Mouse (Mus musculus): ENCODE results near the gene Gtpbp1. TPM values are rescaled to one million over a fixed set of nuclear protein-coding genes. Genes with fewer than 3 reads are reported as not detected.
A peak's percentile ranks its signal among the peaks of the same experiment; 100 is the strongest.

The Gtpbp1 gene
- polyA plus RNA-seq, 1 experiment from 2014 or later, result 44.0 TPM

DNA sequence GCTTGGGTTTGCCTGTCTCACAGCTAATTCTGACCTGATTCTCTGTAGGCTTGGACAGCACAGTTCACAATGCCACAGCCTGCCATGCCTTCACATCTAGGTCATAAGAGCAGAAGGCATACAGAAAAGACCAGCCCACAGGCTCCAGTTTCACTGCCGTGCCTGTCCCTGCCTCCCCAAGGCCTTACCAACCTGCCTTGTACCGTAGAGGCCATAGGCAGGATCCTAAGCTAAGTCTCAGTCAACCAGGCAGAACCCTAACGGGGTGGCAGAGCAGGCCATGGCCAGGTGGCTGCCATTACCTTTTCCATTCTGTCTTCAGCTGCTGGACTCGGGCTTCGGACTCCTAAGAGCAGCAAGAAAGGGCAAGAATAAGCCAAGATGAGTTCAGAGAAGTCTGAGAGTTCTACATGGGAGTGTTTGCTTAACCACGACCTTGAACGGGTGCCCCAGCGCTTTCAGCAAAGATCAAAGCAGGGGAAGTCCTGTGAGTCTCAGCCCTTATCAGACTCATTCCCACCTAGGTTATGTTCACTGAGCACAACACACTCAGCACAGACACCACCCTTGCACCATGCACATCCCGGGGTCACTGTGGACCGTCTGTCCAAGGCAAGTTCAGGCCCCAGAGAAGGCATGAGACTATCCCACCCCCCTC, 38.2 kb downstream of the Gtpbp1 start:
- no peaks in the 10 kb centered on the region for H3K27me3 ChIP-seq (replicated peaks)
- no peak overlapping the region for H3K27ac ChIP-seq (replicated peaks)
- H3K9ac ChIP-seq (replicated peaks), result no peak overlapping the region
- H3K4me2 ChIP-seq, result no peak overlapping the region
- ATAC-seq (ENCODE audit: low FRiP score), result no peak
- H3K4me1 ChIP-seq, result no peaks in the 10 kb centered on the region
- 85% methylated on average over 10 of the region's 10 CpGs for WGBS
- no peak overlapping the region for H3K4me3 ChIP-seq (replicated peaks)
- peaks cover 85% of the 10 kb centered on the region for H3K36me3 ChIP-seq
- H3K9me3 ChIP-seq (replicated peaks), result no peaks in the 10 kb centered on the region

DNA sequence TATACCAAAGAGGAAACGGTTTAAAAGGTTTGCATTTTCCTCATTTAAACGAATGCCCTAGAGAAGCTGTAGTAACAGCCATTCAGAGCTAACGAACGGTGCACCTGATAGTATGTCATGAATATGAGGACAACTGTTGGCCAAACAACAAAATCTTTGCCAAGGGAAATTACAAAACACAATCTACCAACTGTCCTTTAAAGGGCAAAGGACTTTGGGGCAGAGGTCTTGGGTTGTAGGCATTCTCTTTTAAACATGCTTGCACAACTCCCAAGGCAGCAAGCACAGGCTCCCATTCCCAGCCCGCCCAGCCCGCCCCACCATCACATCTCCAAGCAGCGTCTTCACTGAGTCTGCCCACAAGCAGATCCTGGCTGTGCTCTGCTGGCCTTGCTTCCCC, 40.9 kb downstream of the Gtpbp1 start:
- Histone ChIP-seq H3K9me3 (replicated peaks) (no peaks in the 10 kb centered on the region), H3K27ac (replicated peaks) (no peak overlapping the region), H3K4me3 (replicated peaks) (no peak overlapping the region), H3K9ac (replicated peaks) (no peak overlapping the region), H3K36me3 (peaks cover 86% of the 10 kb centered on the region), H3K4me1 (no peaks in the 10 kb centered on the region), H3K27me3 (replicated peaks) (no peaks in the 10 kb centered on the region), H3K4me2 (no peak overlapping the region)
- WGBS, result 79% methylated on average over 7 of the region's 7 CpGs
- no peak for ATAC-seq (ENCODE audit: low FRiP score)

DNA sequence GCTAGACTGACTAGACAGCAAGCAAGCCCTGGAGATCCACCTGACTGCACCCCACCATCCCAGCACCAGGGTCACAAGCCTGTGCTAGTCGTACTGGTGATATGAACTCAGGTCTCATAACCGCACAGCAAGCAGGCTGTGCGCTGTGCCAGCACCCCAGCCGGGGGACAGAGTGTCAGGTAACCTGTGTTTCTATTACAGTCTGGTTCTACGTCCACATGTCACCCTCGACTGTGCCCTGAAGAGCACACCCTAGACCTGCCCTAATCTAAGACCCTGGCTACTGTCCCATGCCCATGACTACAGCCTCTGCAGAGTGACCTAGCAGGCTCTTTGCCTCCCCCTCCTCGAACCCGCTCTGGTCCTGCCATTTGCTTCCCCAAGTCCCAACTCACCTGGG, 42.5 kb downstream of the Gtpbp1 start:
- Histone ChIP-seq H3K27ac (replicated peaks) (no peak overlapping the region), H3K9ac (replicated peaks) (no peak overlapping the region), H3K27me3 (replicated peaks) (no peaks in the 10 kb centered on the region), H3K4me3 (replicated peaks) (no peak overlapping the region), H3K4me1 (no peaks in the 10 kb centered on the region), H3K4me2 (no peak overlapping the region), H3K9me3 (replicated peaks) (no peaks in the 10 kb centered on the region), H3K36me3 (peaks cover 84% of the 10 kb centered on the region)
- ATAC-seq (ENCODE audit: low FRiP score), result no peak
- 95% methylated on average over 8 of the region's 8 CpGs for WGBS

DNA sequence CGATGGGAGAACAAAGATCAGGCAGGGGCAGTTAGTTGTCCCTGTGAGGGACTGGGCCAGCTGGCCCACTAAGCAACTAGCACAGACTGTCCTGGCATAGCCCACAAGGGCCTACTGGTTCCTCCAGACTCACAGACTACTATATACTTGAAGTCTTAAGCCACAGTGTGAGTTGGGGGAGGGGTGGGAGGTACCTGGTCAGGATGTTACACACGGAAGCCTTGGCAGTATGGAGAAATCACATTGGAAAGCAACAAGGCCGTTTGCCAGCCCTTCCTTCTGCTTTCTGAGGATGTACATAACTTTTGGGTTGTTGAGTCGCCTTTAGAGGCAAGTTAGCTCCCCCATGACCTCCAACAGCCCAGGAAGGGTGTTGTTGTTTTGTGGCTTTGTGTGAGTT, 43.0 kb downstream of the Gtpbp1 start:
- no peak for ATAC-seq (ENCODE audit: low FRiP score)
- WGBS, result 72% methylated on average over 4 of the region's 4 CpGs
- Histone ChIP-seq H3K27me3 (replicated peaks) (no peaks in the 10 kb centered on the region), H3K27ac (replicated peaks) (no peak overlapping the region), H3K4me1 (no peaks in the 10 kb centered on the region), H3K36me3 (peaks cover 84% of the 10 kb centered on the region), H3K9ac (replicated peaks) (no peak overlapping the region), H3K4me2 (no peak overlapping the region), H3K4me3 (replicated peaks) (no peak overlapping the region), H3K9me3 (replicated peaks) (no peaks in the 10 kb centered on the region)

DNA sequence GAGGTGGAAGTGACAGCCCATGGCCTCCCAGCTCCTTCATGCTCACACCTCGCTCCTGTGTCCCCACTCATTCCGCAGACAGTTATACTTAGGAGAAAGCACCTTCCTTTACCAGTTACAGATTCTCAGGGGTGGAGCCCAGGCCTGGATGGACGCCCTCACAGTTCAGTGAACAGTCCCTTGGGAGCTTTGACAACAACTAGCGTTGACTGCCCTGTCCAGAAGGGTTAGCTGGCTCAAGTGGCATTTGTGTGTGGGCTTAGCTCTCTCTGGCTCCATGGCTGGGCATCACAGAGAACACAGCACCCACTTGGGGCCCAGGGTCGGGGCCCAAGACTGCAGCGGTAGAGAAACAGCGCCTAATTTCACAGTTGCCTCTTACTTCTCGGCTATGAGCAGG, 43.7 kb downstream of the Gtpbp1 start:
- Histone ChIP-seq H3K27ac (replicated peaks) (no peak overlapping the region), H3K36me3 (peaks cover 84% of the 10 kb centered on the region), H3K4me2 (no peak overlapping the region), H3K9ac (replicated peaks) (no peak overlapping the region), H3K4me1 (peaks cover 2% of the 10 kb centered on the region; the same call in 1 of the 2 replicates), H3K27me3 (replicated peaks) (no peaks in the 10 kb centered on the region), H3K9me3 (replicated peaks) (no peaks in the 10 kb centered on the region), H3K4me3 (replicated peaks) (no peak overlapping the region)
- ATAC-seq (ENCODE audit: low FRiP score), result no peak
- 84% methylated on average over 8 of the region's 8 CpGs for WGBS

DNA sequence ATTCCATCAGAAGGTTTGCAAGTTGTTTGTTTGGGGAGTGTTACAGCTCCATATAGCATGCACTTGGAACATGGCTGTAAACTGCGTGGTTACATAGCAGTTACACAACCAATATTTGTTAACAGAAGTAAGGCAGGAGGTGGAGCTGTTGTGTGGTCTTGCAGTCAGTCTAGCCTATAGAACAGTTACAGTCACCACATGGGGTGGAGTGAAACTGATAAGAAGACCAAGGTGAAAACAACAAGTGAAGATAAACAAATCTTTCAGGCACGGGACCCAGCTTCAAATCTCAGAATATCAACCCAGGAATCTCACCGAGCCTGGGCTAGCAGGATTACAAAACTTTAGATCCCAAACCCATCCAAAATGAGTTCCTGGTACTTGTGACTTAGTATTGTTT, 50.1 kb downstream of the Gtpbp1 start:
- WGBS, result 81% methylated on average over 3 of the region's 3 CpGs
- no peak for ATAC-seq (ENCODE audit: low FRiP score)
- H3K9ac ChIP-seq (replicated peaks), result peak overlapping the region; percentile 89; the same call in 1 of the 2 replicates

DNA sequence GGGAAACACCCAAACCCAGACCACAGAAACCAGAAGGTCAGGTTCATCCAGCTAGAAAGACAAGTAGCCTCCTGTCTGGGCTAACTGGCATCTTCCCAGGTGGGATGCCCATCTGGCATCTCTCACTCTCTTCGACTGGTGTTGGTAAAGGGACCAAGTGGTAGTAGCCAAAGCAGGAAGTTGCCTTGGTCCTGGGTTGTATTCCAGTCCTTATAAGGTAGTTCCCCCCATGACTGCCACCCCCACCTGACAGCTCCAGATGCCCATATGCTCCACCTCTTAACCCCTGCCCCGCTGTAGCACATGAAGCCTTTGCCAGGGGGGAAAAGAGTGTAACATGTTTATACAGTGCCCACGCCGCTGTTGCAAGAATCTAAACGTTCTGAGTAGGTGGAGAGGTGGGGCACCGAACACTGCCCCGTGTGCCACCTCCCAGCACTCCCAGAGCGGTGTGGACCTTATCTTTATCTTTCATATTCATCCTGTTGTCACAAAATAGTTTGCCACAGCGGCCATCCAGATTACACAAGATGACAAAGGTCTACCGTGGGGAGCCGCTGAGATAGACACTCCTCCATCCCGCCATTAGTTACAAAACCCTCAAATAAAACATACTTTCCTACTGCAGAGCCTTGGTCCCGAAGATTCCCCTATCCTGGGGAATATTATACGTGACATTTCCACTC, 50.7 kb downstream of the Gtpbp1 start:
- Histone ChIP-seq H3K27ac (replicated peaks) (peak overlapping the region; percentile 76), H3K9ac (replicated peaks) (peak overlapping the region; percentile 89), H3K4me1 (peaks cover 31% of the 10 kb centered on the region), H3K9me3 (replicated peaks) (no peaks in the 10 kb centered on the region), H3K4me3 (replicated peaks) (peak overlapping the region; percentile 96), H3K36me3 (peaks cover 30% of the 10 kb centered on the region), H3K4me2 (peak overlapping the region; percentile 87), H3K27me3 (replicated peaks) (no peaks in the 10 kb centered on the region)
- 27% methylated on average over 14 of the region's 14 CpGs for WGBS
- ATAC-seq (ENCODE audit: low FRiP score), result no peak

More for the DNA sequence above, 50.1 kb downstream of the Gtpbp1 start:
- Histone ChIP-seq H3K4me2 (peak overlapping the region; percentile 87), H3K9me3 (replicated peaks) (no peaks in the 10 kb centered on the region), H3K4me1 (peaks cover 31% of the 10 kb centered on the region), H3K36me3 (peaks cover 33% of the 10 kb centered on the region), H3K4me3 (replicated peaks) (peak overlapping the region; percentile 96), H3K27ac (replicated peaks) (no peak overlapping the region), H3K27me3 (replicated peaks) (no peaks in the 10 kb centered on the region)

DNA sequence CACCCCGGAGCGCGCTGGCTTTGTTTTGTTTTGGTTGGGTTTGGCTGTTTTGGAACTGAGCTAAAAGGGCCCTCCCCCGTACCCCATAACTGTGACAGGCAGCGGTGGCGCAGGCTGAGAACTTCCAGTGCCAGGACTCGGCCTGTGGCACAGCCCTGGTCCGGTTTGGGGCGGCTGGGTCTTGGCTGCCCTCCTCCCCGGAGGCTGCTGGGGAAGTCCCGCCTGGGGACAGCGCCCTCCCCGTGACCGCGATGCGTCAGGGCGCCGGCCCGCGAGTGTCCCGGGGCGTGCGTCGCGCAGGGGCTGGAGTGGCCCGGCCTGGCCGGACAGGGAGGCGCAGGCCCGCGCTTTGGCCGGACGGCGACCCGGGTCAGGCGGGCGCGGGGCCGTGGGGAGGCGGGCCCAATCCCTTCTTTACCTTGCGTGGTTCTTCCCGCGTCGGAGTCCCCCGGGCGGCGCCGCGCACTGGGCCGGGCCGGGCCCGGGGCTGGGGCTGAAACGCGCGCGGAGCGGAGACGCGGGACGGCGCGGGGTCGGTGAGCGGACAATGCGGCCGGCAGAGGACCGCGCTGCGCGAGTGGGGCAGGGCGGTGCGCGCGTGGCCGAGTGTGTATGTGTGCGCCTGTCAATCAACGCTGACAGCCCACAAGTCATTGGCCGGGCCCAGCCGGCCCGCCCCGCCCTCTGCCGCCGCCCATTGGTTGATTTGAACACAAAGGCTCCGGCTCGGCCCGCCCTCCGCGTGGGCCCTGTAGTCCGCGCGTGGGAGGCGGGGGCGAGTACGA, 51.5 kb downstream of the Gtpbp1 start, which contains the start of gene Sun2:
Gene Sun2, minus strand, starts transcription at position 616 of the 785 bp plus-strand sequence.
- H3K4me3 ChIP-seq (replicated peaks), result peak within 1 kb of the TSS; percentile 96
- H3K4me1 ChIP-seq, result peaks cover 31% of the 10 kb centered on the region
- peaks cover 23% of the 10 kb centered on the region for H3K36me3 ChIP-seq
- H3K9ac ChIP-seq (replicated peaks), result peak within 1 kb of the TSS; percentile 89
- under 1% methylated on average over 66 of the region's 93 CpGs for WGBS
- ATAC-seq (ENCODE audit: low FRiP score), result peak; percentile 93
- H3K27ac ChIP-seq (replicated peaks), result peak within 1 kb of the TSS; percentile 76
- no peaks in the 10 kb centered on the region for H3K9me3 ChIP-seq (replicated peaks)
- peak within 1 kb of the TSS; percentile 87 for H3K4me2 ChIP-seq
- no peaks in the 10 kb centered on the region for H3K27me3 ChIP-seq (replicated peaks)

DNA sequence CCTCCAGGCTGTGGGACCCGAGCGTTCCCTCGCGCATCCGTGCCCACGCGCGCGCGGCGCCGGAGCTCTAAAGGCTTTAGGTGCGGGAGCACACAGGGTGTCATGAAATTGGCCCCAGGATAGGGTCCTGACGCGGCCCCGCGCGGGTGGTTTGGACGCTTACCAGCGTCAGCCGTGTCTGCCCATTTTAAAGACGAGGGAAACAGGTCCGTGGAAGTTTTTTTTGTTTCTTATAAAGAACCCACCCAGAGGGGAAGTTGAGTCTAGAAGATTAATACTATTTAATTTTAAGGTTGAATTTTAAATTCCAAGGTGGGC, 52.0 kb downstream of the Gtpbp1 start:
- no peaks in the 10 kb centered on the region for H3K9me3 ChIP-seq (replicated peaks)
- H3K9ac ChIP-seq (replicated peaks), result peak overlapping the region; percentile 89
- H3K4me1 ChIP-seq, result peaks cover 31% of the 10 kb centered on the region
- no peaks in the 10 kb centered on the region for H3K27me3 ChIP-seq (replicated peaks)
- peaks cover 18% of the 10 kb centered on the region for H3K36me3 ChIP-seq
- peak overlapping the region; percentile 87 for H3K4me2 ChIP-seq
- H3K4me3 ChIP-seq (replicated peaks), result peak overlapping the region; percentile 96
- no peak for ATAC-seq (ENCODE audit: low FRiP score)
- H3K27ac ChIP-seq (replicated peaks), result peak overlapping the region; percentile 76
- WGBS, result under 1% methylated on average over 23 of the region's 23 CpGs

DNA sequence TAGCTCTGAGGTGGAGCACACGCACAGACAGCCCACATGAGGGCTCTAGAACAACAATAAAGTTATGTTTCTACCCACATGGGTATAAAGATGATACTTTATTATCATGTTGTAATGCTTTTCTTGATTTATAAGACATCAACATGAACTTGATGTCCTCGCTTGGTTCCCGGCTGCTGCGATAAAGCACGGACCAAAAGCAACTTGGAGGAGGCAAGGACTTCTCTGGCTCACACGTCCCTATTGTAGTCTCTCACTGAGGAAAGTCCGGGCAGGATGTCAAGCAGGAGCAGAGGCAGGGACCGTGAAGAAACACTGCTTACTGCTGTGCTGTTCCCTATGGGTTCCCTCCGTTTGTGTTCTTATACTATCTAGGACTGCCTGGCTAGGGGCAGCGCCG, 53.4 kb downstream of the Gtpbp1 start:
- no peak for ATAC-seq (ENCODE audit: low FRiP score)
- H3K36me3 ChIP-seq, result peaks cover 5% of the 10 kb centered on the region
- no peaks in the 10 kb centered on the region for H3K9me3 ChIP-seq (replicated peaks)
- no peak overlapping the region for H3K4me2 ChIP-seq
- no peak overlapping the region for H3K4me3 ChIP-seq (replicated peaks)
- no peaks in the 10 kb centered on the region for H3K27me3 ChIP-seq (replicated peaks)
- no peak overlapping the region for H3K9ac ChIP-seq (replicated peaks)
- 89% methylated on average over 11 of the region's 11 CpGs for WGBS
- no peak overlapping the region for H3K27ac ChIP-seq (replicated peaks)
- H3K4me1 ChIP-seq, result peaks cover 31% of the 10 kb centered on the region

DNA sequence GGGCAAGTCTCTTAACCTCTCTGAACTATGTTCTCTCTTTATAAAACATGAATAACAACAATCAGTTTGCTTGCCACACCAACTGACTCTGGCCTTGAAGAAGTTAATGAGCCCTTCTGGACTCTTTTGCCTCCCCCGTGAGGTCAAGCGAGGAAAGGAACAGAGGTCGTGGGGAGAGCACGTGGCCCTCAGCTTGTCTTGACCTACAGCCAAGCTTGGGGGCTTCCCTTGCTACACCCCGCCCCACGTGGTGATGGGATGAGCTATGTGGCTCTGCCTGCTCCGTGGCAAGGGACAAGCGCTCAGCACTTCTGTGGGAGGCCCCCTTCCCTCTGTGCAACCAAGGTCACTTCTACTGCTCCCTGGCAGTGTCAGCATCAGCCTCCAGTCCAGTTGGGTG, 54.1 kb downstream of the Gtpbp1 start:
- Histone ChIP-seq H3K9ac (replicated peaks) (no peak overlapping the region), H3K9me3 (replicated peaks) (no peaks in the 10 kb centered on the region), H3K27ac (replicated peaks) (no peak overlapping the region), H3K36me3 (no peaks in the 10 kb centered on the region), H3K27me3 (replicated peaks) (no peaks in the 10 kb centered on the region), H3K4me2 (no peak overlapping the region), H3K4me1 (peaks cover 26% of the 10 kb centered on the region), H3K4me3 (replicated peaks) (no peak overlapping the region)
- ATAC-seq (ENCODE audit: low FRiP score), result no peak
- WGBS, result 78% methylated on average over 8 of the region's 8 CpGs

DNA sequence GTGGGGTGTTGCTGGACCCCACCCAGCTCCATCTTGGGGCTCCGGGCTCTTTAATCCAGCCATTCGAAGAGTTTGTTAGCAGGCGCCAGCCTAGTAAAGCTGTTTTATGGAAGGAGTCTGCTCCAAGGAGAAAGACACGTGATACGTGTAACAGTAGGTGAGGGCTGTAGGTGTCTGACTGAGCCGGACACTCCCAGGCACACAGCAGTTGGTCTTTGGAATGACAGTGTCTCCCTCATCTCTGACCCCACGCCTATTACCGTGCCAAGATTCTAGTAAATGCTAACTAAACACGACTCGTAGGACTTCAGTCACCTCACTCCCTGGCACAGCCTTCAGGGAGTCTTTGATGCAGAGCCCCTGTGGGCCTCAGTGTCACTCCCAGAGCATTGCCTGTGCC, 54.7 kb downstream of the Gtpbp1 start:
- Histone ChIP-seq H3K4me1 (peaks cover 20% of the 10 kb centered on the region), H3K4me2 (no peak overlapping the region), H3K9me3 (replicated peaks) (no peaks in the 10 kb centered on the region), H3K27ac (replicated peaks) (no peak overlapping the region), H3K27me3 (replicated peaks) (no peaks in the 10 kb centered on the region), H3K4me3 (replicated peaks) (no peak overlapping the region), H3K36me3 (no peaks in the 10 kb centered on the region), H3K9ac (replicated peaks) (no peak overlapping the region)
- whole genome bisulfite sequencing, result 89% methylated on average over 10 of the region's 10 CpGs
- no peak for ATAC-seq (ENCODE audit: low FRiP score)
